Mouse (Mus musculus) intestine, postnatal 0 days (tissue): ENCODE measurements around the gene Gm49384. TPM values are rescaled to one million over a fixed set of nuclear protein-coding genes. Genes with fewer than 3 reads are reported as not detected.

Experiments
- ATAC-seq: fragments of 200-750 bp; cut with Nextera tagmentation; 2 replicates; pipeline ENCODE4 v1.8.0; 2017; ENCODE audit warnings: mild to moderate bottlenecking, moderate TSS enrichment, moderate library complexity
- H3K27ac ChIP-seq: fragments of 300-500 bp; sonication (generic); 2 replicates; pipeline ENCODE4 v1.5.1; 2014; ENCODE audit warnings: mild to moderate bottlenecking, low read depth, low read length, moderate library complexity
- H3K27me3 ChIP-seq: fragments of 300-500 bp; sonication (generic); replicated peaks from 2 replicates; pipeline ENCODE4 v1.6.1; 2014; ENCODE audit warnings: low read length, mixed read lengths; ENCODE audit not compliant: control insufficient read depth, insufficient read depth
- H3K36me3 ChIP-seq: fragments of 300-500 bp; sonication (generic); 2 replicates; pipeline ENCODE4 v1.6.1; 2014; ENCODE audit warnings: mild to moderate bottlenecking, moderate library complexity; ENCODE audit not compliant: control insufficient read depth, insufficient read depth
- H3K4me1 ChIP-seq: fragments of 300-500 bp; sonication (generic); replicated peaks from 2 replicates; pipeline ENCODE4 v1.6.1; 2014; ENCODE audit warnings: antibody characterized with exemption, low read length, mixed read lengths; ENCODE audit not compliant: control insufficient read depth, insufficient read depth
- H3K4me2 ChIP-seq: fragments of 300-500 bp; sonication (generic); replicated peaks from 2 replicates; pipeline ENCODE4 v1.6.1; 2014; ENCODE audit warnings: low read depth, mild to moderate bottlenecking, moderate library complexity
- H3K4me3 ChIP-seq: fragments of 300-500 bp; sonication (generic); 2 replicates; pipeline ENCODE4 v1.5.1; 2014; ENCODE audit warnings: low read depth, low read length
- H3K9ac ChIP-seq: fragments of 300-500 bp; sonication (generic); 2 replicates; pipeline ENCODE4 v1.6.1; 2014; ENCODE audit warnings: mild to moderate bottlenecking, low read depth, low read length
- H3K9me3 ChIP-seq: fragments of 300-500 bp; sonication (generic); 2 replicates; pipeline ENCODE4 v1.6.1; 2016; ENCODE audit warnings: mixed run types; ENCODE audit not compliant: control insufficient read depth
- CTCF ChIP-seq: sonication (generic); IDR thresholded peaks from 2 replicates; pipeline ENCODE4 v1.5.1; 2016; ENCODE audit warnings: low read depth, mild to moderate bottlenecking, control low read depth, antibody characterized with exemption, moderate library complexity
- WGBS: fragments of 180-500 bp; shearing (Covaris S2); extraction: QIAGEN DNeasy Blood & Tissue Kit; methylation state at CpG from one replicate; pipeline ENCODE4 v1.1.7; 2014; 5-methylcytosine and 5-hydroxymethylcytosine counted together
- polyA plus RNA-seq: library from polyadenylated mRNA; unstranded; fragments of >200 nt; fragmentation: Nextera tagmentation; extraction: Ambion mirVana; gene quantifications from 2 replicates; pipeline ENCODE4 v1.2.1, GENCODE M21; 2015

Gm49384 gene
- polyA plus RNA-seq, 1 experiment from 2014 or later: 9.1 TPM

GRCm38 (mm10) chr12:69196444-69197377 is 7.4 kb downstream of the Gm49384 start, which contains the start of gene Gm49383:
Gene Gm49383, minus strand, starts transcription at chr12:69197104.
- WGBS: under 1% methylated on average over 75 of the region's 75 CpGs
- H3K27ac ChIP-seq: peak within 1 kb of the TSS; percentile 89
- peaks cover 12% of the 10 kb centered on the region; the same call in 1 of the 2 replicates for H3K36me3 ChIP-seq
- no peaks in the 10 kb centered on the region for H3K9me3 ChIP-seq
- H3K9ac ChIP-seq: peak within 1 kb of the TSS; percentile 83
- ATAC-seq: peak; percentile 59
- peak within 1 kb of the TSS; percentile 96 for H3K4me3 ChIP-seq
- no peaks in the 10 kb centered on the region for H3K27me3 ChIP-seq
- peak within 1 kb of the TSS; percentile 93 for H3K4me2 ChIP-seq
- no peaks in the 10 kb centered on the region; the same call in 1 of the 2 replicates for H3K4me1 ChIP-seq
- no peak for TF ChIP-seq CTCF

GRCm38 (mm10) chr12:69192637-69193036 is 11.4 kb downstream of the Gm49384 start:
- Histone ChIP-seq H3K27me3 (no peaks in the 10 kb centered on the region), H3K4me2 (no peak overlapping the region), H3K9ac (no peak overlapping the region), H3K4me1 (no peaks in the 10 kb centered on the region; the same call in 1 of the 2 replicates), H3K9me3 (no peaks in the 10 kb centered on the region), H3K27ac (no peak overlapping the region), H3K36me3 (peaks cover 4% of the 10 kb centered on the region; the same call in 1 of the 2 replicates), H3K4me3 (no peak overlapping the region)
- TF ChIP-seq CTCF: no peak
- ATAC-seq: no peak
- 90% methylated on average over 2 of the region's 2 CpGs for WGBS

- no peak overlapping the region for H3K9ac ChIP-seq
- no peaks in the 10 kb centered on the region; the same call in 1 of the 2 replicates for H3K4me1 ChIP-seq
- H3K4me3 ChIP-seq: no peak overlapping the region
- no peak for TF ChIP-seq CTCF
- peaks cover 4% of the 10 kb centered on the region; the same call in 1 of the 2 replicates for H3K36me3 ChIP-seq
- H3K27ac ChIP-seq: no peak overlapping the region
- no peaks in the 10 kb centered on the region for H3K9me3 ChIP-seq
- 91% methylated on average over 5 of the region's 5 CpGs for WGBS
- no peaks in the 10 kb centered on the region for H3K27me3 ChIP-seq
- H3K4me2 ChIP-seq: no peak overlapping the region
- no peak for ATAC-seq
Observed at GRCm38 (mm10) chr12:69191396-69191795, 12.7 kb downstream of the Gm49384 start.

- H3K9me3 ChIP-seq: no peaks in the 10 kb centered on the region
- H3K4me3 ChIP-seq: no peak overlapping the region
- 92% methylated on average over 1 of the region's 1 CpGs for WGBS
- H3K4me2 ChIP-seq: no peak overlapping the region
- peak; percentile 55 for TF ChIP-seq CTCF
- H3K27me3 ChIP-seq: no peaks in the 10 kb centered on the region
- H3K9ac ChIP-seq: no peak overlapping the region
- ATAC-seq: no peak
- H3K4me1 ChIP-seq: 0 out of 2 replicates have a peak, but pooled peaks cover 2% of the 10 kb centered on the region
- H3K27ac ChIP-seq: no peak overlapping the region
- peaks cover 4% of the 10 kb centered on the region; the same call in 1 of the 2 replicates for H3K36me3 ChIP-seq
Observed at GRCm38 (mm10) chr12:69190522-69190921, 13.5 kb downstream of the Gm49384 start.

GRCm38 (mm10) chr12:69190074-69190473 is 14.0 kb downstream of the Gm49384 start:
- peaks cover 4% of the 10 kb centered on the region; the same call in 1 of the 2 replicates for H3K36me3 ChIP-seq
- H3K4me3 ChIP-seq: no peak overlapping the region
- H3K27ac ChIP-seq: no peak overlapping the region
- TF ChIP-seq CTCF: no peak
- H3K9ac ChIP-seq: no peak overlapping the region
- H3K4me2 ChIP-seq: no peak overlapping the region
- ATAC-seq: no peak
- H3K27me3 ChIP-seq: no peaks in the 10 kb centered on the region
- 88% methylated on average over 9 of the region's 9 CpGs for WGBS
- H3K4me1 ChIP-seq: peaks cover 7% of the 10 kb centered on the region; the same call in 1 of the 2 replicates
- no peaks in the 10 kb centered on the region for H3K9me3 ChIP-seq

GRCm38 (mm10) chr12:69186811-69187471 is 17.1 kb downstream of the Gm49384 start:
- H3K9ac ChIP-seq: no peak overlapping the region
- no peak for TF ChIP-seq CTCF
- 24% methylated on average over 5 of the region's 5 CpGs for WGBS
- no peaks in the 10 kb centered on the region for H3K9me3 ChIP-seq
- peak overlapping the region; percentile 28; the same call in 1 of the 2 replicates for H3K4me2 ChIP-seq
- 0 out of 2 replicates have a peak overlapping the region, but pooled peaks have one; percentile 17 for H3K27ac ChIP-seq
- H3K4me3 ChIP-seq: no peak overlapping the region
- ATAC-seq: no peak
- no peaks in the 10 kb centered on the region for H3K27me3 ChIP-seq
- peaks cover under 1% of the 10 kb centered on the region; the same call in 1 of the 2 replicates for H3K36me3 ChIP-seq
- H3K4me1 ChIP-seq: peaks cover 8% of the 10 kb centered on the region; the same call in 1 of the 2 replicates
